In genomic region chr4:151027001-151027400, GRCm38 (mm10) we compare ENCODE assay signal across 9 mouse cellular contexts. TPM values are rescaled to one million over a fixed set of nuclear protein-coding genes. Genes with fewer than 3 reads are reported as not detected.
DNase-seq lines count a peak whose midpoint lies in the region; ATAC-seq and TF ChIP-seq lines count a peak whose summit lies in the region.
"Had no signal": no experiment of that assay in that cellular context is flagged by ENCODE, and none has a peak within 500 bp of the region (broad histone marks: within the 10 kb centered on the region; RNA-seq: fewer than 3 reads in every experiment).

No protein-coding gene starts in this region.

- WGBS in embryonic facial prominence, embryonic 10.5 days, result 55% methylated on average over 6 of the region's 6 CpGs
- WGBS in neural tube, embryonic 13.5 days, result 46% methylated on average over 6 of the region's 6 CpGs

- DNase-seq in left cerebral cortex, adult 2 months (ENCODE audit: extremely low spot score in 1 of 2, low spot score in 2 of 2), result no peak
- no peak for DNase-seq in left cerebral cortex, postnatal 36 days (ENCODE audit: low spot score in 2 of 2)
- DNase-seq in R1 (ENCODE audit: low read depth, low spot score), result peak; percentile 67
- DNase-seq in embryonic facial prominence, embryonic 10.5 days (ENCODE audit: low spot score), result peak; percentile 53
- peak; percentile 47 to 53 for DNase-seq in kidney, postnatal 4 days
- no peak for DNase-seq in urinary bladder, postnatal 36 days (ENCODE audit: low spot score in 2 of 2)
- DNase-seq in ovary, postnatal 36 days (ENCODE audit: low spot score), result no peak

- peaks cover 11% of the 10 kb centered on the region; the same call in 1 of the 2 replicates for H3K36me3 ChIP-seq in embryonic facial prominence, embryonic 10.5 days (replicated peaks)
- H3K36me3 ChIP-seq in neural tube, embryonic 13.5 days, result peaks cover 9% of the 10 kb centered on the region; the same call in 1 of the 2 replicates
- H3K36me3 ChIP-seq: lung, embryonic 15.5 days had no signal

- intact Hi-C loops in left cerebral cortex, adult 2 months (cut with DNase I), result no loop called here
- intact Hi-C loops in left cerebral cortex, postnatal 36 days (cut with DNase I), result no loop called here

- H3K4me3 ChIP-seq in left cerebral cortex, adult 2 months, result no peak overlapping the region
- H3K4me3 ChIP-seq in embryonic facial prominence, embryonic 10.5 days, result no peak overlapping the region
- no peak overlapping the region for H3K4me3 ChIP-seq in neural tube, embryonic 13.5 days
- H3K4me3 ChIP-seq: lung, embryonic 15.5 days had no signal

- H3K4me1 ChIP-seq in embryonic facial prominence, embryonic 10.5 days, result no peaks in the 10 kb centered on the region
- H3K4me1 ChIP-seq in neural tube, embryonic 13.5 days (replicated peaks), result no peaks in the 10 kb centered on the region
- H3K4me1 ChIP-seq: lung, embryonic 15.5 days had no signal

- no peak overlapping the region for H3K9ac ChIP-seq in neural tube, embryonic 13.5 days
- H3K9ac ChIP-seq: lung, embryonic 15.5 days had no signal

- no peaks in the 10 kb centered on the region for H3K27me3 ChIP-seq in embryonic facial prominence, embryonic 10.5 days (replicated peaks; ENCODE audit: low read depth, poor library complexity, severe bottlenecking)
- no peaks in the 10 kb centered on the region for H3K27me3 ChIP-seq in neural tube, embryonic 13.5 days
- H3K27me3 ChIP-seq: lung, embryonic 15.5 days had no signal

- no peaks in the 10 kb centered on the region for H3K9me3 ChIP-seq in embryonic facial prominence, embryonic 10.5 days
- H3K9me3 ChIP-seq in neural tube, embryonic 13.5 days, result no peaks in the 10 kb centered on the region
- H3K9me3 ChIP-seq: lung, embryonic 15.5 days had no signal

- no peak overlapping the region for H3K4me2 ChIP-seq in neural tube, embryonic 13.5 days
- H3K4me2 ChIP-seq: lung, embryonic 15.5 days had no signal

- H3K27ac ChIP-seq in left cerebral cortex, adult 2 months, result no peak overlapping the region
- H3K27ac ChIP-seq in embryonic facial prominence, embryonic 10.5 days (replicated peaks), result no peak overlapping the region
- H3K27ac ChIP-seq in neural tube, embryonic 13.5 days (replicated peaks), result no peak overlapping the region
- H3K27ac ChIP-seq: lung, embryonic 15.5 days had no signal

- peak; percentile 43; the same call in 1 of the 2 replicates for ATAC-seq in neural tube, embryonic 13.5 days (ENCODE audit: low read depth)

- peak; percentile 77 for TF ChIP-seq CTCF in left cerebral cortex, adult 2 months (IDR thresholded peaks at IDR 0.05)

RNA-seq across cellular contexts. Expression of gene Per3, which starts 17.5 kb away (rescaled TPM):
- 10 to 100 TPM; 25.1 to 29.9 TPM for total RNA-seq in left cerebral cortex, adult 2 months (2021)
- 10 to 100 TPM; 25.6 to 33.8 TPM for total RNA-seq in left cerebral cortex, postnatal 36 days (2021)
- 7.8 TPM in 2 replicates for polyA plus RNA-seq in embryonic facial prominence, embryonic 10.5 days (2016; fragmentation: Nextera tagmentation; extraction: Ambion mirVana)
- 3.7 and 3.9 TPM in 2 replicates for polyA plus RNA-seq in neural tube, embryonic 13.5 days (2015; fragmentation: Nextera tagmentation; extraction: Ambion mirVana)

RNA-seq across cellular contexts. Expression of gene Uts2, which starts 30.1 kb away (rescaled TPM):
- not detected for total RNA-seq in left cerebral cortex, adult 2 months (2021)
- not detected for total RNA-seq in left cerebral cortex, postnatal 36 days (2021)
- not detected in 2 replicates for polyA plus RNA-seq in embryonic facial prominence, embryonic 10.5 days (2016; fragmentation: Nextera tagmentation; extraction: Ambion mirVana)
- polyA plus RNA-seq in neural tube, embryonic 13.5 days (2015; fragmentation: Nextera tagmentation; extraction: Ambion mirVana), result 0.81 and 1.3 TPM in 2 replicates
- polyA plus RNA-seq: lung, embryonic 15.5 days had no signal

RNA-seq across cellular contexts. Expression of gene Vamp3, which starts 30.8 kb away (rescaled TPM):
- total RNA-seq in left cerebral cortex, adult 2 months (2021), result 10 to 100 TPM; 29.6 to 32.5 TPM
- 10 to 100 TPM; 30.8 to 31.6 TPM for total RNA-seq in left cerebral cortex, postnatal 36 days (2021)
- 105 and 110 TPM in 2 replicates for polyA plus RNA-seq in embryonic facial prominence, embryonic 10.5 days (2016; fragmentation: Nextera tagmentation; extraction: Ambion mirVana)
- 55.6 and 69.1 TPM in 2 replicates for polyA plus RNA-seq in neural tube, embryonic 13.5 days (2015; fragmentation: Nextera tagmentation; extraction: Ambion mirVana)

Comparison
In these comparisons a context has a peak if more than half of its experiments do, and no peak if none do; other contexts are left out.
1. DNase-seq: peak in R1 (single experiment), embryonic facial prominence, embryonic 10.5 days (single experiment) and kidney, postnatal 4 days (2 of 2); none in left cerebral cortex, adult 2 months (0 of 2), left cerebral cortex, postnatal 36 days (0 of 2), urinary bladder, postnatal 36 days (0 of 2) and ovary, postnatal 36 days (single experiment).